Mouse (Mus musculus): ENCODE results near the gene Grm7.

Gene Grm7

DNA sequence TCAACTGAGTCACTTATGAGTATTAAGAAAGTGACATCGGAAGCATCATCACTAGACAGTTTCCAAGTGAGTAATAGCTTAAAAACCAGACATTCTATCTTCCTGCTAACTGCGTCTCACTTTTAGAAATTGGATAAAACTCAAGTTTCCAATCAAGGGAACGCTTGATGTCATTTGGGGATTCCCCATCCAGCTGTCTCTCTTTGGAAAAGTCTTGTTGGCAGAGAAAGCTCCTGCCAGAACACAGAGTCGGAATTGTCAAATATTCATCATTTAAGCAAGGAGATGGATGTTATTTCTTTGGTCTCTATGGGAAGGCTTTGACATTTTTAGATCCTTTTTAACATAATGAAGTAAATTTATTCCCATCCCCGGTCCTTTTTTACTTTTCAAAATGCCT lies 336.6 kb downstream of the Grm7 start:
- no peak for DNase-seq (ENCODE audit: low spot score)

DNA sequence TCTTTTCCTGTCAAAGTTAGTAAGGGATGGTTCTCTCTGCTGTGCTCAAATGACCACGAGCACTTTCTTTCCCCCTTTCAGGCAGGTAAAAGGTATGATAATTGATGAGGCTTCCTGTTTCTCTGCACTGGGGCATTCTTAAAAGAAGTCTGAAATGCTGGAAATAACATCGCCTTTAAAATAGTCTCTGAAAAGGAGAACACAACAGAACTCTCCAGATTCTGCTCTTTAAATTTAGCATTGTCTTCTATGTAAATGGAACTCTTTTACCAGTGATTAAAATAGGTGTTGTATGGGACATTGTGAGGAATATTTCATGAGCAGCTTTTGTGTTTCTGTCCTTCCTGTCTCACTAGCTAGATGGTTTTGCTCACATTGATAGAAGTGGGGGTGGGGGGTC lies 393.7 kb downstream of the Grm7 start:
- no peak for DNase-seq (ENCODE audit: low spot score)

DNA sequence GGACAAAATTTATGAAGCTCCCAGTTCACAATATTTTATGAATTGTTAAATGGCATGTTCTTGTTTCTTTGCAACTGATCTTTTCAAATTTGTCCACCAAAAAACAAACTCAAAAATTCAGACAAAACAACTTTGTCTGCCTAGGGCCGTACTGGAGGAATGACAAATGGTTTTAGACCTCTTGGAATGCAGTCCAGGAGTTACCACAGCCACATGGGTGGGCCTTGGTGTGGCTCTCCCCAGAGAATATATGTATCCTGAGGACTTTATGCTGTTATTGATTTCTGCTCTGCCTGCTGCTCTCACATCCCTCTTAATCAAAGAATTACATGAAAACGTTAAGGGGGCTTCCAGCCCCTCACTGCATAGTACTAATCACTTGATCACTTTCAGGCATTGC lies 400.5 kb downstream of the Grm7 start:
- DNase-seq (ENCODE audit: low spot score), result no peak

DNA sequence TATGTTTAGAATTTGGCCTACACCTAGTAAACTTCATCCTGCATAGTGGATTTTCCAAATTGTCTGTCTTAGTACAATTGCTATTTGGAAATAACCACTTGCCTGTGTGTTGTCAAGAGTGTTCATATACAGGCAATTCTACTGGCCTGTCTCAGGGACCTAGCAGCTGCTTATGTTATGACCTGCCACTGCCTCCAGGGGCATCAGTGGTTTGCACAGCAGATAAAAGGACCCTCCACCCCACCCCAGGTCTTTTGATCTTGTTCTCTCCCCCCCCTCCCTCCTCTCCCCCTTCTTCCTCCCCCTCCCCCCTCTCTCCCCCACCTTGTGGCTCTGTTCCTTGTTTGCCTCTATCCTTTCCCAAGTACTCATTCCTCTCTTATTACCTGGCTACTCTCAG lies 403.9 kb downstream of the Grm7 start:
- no peak for DNase-seq (ENCODE audit: low spot score)

DNA sequence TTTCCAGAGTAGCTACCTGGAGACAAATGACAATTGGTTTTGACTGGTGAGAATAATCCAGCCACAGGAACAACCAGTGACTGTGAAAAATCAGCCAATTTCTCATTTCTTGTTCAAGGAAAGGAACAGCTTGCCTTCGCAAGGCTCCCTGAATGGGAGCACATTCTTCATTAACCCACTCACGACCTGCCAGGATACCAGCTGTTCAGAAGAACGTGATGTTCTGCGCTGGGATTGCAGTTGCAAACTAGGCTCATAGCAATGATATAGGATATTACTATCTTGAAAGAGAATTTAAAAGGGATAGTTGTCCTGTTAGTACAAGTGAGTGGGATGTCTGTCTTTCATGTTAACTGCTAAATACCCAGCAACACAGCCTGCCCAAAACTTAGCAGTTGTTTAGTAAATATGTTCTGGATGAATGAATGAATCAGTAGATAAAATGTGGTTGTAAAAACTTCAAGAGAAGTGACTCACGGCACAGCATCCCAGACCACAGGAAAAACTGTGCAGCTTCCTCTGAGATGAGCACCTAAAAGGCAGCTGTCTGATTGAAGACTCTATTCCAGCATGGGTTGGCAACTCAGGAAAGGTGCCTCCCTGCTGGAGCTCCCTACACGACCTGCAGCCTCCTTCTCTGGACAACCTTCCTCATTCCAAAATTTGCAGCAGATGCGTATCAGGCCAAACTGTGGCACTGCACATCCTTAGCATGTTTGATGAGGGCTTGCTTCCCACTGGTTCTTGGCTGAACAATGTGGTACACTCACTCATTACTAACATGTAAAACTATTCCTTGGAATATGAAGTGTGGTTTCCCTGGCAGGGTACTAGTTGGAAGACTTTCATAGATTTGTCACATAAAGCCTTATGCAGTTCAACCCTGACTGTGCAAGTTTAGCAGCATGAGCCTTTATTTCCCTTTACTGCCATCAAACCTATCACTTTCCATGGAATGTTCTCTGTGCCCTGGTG lies 408.9 kb downstream of the Grm7 start:
- DNase-seq (ENCODE audit: low spot score), result no peak

DNA sequence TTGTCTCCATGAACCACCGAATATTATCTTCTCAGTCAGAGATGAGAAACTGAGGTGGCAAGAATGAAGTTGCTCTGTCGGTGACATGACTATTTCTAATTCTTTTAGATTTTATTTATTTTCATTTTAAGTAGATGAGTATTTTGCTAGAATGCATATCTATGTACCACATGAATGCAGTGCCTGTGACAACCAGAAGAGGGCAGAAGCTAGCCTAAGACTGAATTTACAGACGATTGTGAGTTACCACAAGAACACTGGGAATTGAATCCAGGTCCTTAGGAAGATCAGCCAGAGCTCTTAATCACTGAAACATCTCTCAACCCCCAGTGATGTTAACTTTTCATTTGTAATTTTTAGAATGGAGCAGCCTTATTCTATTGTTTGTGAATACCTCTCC lies 412.4 kb downstream of the Grm7 start:
- DNase-seq (ENCODE audit: low spot score), result no peak

DNA sequence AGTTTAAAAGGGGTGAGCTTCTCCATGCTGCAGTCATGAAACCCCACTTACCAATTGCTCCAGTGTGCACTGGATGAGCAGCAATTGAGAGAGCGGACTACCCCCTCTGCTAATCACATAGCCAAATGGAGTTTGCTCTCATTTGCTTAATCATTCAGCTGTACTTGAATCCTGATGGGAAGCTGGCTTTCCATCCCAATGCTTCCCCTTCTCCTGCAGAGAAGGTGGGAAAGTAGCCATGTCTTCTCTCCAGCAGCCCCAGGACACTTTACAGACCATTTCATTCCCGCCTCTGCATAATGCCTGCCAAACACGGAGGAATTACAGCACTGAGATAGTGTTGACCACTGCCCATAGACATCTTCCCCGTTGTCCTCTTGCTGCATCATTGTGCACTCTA lies 414.6 kb downstream of the Grm7 start:
- DNase-seq (ENCODE audit: low spot score), result no peak

DNA sequence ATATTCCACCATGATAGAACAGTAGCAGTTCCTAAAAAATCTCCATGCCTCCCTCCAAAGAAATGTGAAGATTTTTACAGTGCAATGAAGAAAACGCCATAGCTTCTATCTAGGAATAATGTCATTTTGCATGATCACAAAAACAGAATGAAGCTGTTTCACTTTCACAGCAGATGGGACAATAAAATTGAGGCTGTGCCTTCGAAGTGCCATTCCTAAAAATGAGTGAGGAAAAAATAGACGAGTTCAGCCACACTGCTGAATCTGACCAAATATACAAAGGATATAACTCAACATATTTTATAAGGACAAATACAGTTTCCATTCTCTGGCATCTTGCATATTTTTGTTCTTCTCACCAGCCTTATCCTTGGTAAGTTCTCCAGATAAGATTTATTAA lies 439.2 kb downstream of the Grm7 start:
- DNase-seq (ENCODE audit: low spot score), result no peak

DNA sequence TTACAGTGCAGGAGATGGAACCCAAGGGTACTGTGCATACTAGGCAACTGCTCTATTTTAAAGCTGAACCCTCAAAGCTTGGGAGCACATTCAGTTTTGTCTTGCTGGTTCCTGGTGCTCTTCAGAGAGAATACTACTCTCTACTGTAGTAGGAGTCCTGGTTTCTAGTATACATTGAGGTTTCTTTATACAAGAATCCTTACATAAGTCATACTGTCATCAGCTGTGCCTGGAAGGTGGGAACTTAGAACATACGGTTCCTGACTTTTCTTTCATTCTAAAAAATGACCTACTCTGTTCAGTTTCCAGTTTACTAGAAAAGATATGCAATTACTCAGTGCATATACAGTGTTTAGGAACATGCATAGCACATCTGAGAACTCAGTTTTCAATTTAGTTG lies 449.4 kb downstream of the Grm7 start:
- no peak for DNase-seq (ENCODE audit: low spot score)

DNA sequence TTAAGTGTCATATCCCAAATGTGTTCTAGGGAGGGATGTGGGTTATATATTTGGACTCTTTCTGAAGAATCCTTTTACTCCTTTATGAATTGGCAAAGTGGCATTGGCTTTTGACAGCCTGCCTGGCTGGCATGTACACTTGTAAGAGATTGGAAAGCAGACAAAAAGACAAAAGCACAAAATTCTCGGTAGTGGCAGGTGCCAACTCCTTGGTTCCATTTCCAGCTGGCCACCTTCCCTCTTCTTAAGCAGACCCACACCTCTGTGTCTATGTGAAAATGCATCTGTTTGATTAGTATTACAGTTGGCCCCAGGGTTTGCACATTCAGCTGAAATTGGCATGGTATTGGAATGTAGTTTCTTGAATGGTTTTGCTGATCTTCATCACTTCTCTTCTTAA lies 460.1 kb downstream of the Grm7 start:
- DNase-seq (ENCODE audit: low spot score), result no peak

DNA sequence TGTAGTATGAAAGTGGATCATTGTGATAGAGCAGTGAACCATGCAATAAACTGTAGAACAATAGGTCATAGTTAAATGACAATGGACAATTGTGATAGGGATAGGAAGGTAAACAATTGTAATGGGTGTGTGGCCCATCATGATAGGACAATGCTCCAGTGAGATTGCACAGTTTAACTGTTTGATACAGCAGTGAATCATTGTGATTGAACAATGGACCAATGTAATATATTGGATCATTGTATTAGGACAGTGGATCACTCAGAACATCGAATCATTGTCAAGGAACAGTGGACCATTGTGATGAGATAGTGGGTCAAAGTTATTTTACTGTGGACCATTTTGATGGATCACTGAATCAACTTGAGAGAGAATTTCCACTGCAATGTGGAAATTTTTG lies 515.7 kb downstream of the Grm7 start:
- DNase-seq (ENCODE audit: low spot score), result no peak

DNA sequence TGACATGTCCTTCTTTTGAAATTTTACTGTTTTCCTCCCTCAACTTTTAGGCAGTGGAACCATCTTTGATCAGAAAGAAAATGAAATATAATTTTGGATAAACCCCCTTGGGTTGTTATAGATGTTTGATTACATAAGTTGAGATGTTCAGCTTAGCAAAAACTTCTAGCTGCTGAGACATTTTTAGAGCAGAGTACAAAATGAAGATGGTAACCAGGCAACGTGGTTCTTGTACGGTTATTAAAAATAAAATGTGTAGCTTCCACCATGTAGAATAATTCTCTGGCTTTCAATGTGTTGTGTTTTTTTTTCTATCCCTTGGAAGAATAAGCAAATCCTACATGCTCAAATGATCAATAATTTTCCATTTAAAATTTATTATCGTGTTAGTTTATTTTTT lies 550.0 kb downstream of the Grm7 start:
- no peak for DNase-seq (ENCODE audit: low spot score)

DNA sequence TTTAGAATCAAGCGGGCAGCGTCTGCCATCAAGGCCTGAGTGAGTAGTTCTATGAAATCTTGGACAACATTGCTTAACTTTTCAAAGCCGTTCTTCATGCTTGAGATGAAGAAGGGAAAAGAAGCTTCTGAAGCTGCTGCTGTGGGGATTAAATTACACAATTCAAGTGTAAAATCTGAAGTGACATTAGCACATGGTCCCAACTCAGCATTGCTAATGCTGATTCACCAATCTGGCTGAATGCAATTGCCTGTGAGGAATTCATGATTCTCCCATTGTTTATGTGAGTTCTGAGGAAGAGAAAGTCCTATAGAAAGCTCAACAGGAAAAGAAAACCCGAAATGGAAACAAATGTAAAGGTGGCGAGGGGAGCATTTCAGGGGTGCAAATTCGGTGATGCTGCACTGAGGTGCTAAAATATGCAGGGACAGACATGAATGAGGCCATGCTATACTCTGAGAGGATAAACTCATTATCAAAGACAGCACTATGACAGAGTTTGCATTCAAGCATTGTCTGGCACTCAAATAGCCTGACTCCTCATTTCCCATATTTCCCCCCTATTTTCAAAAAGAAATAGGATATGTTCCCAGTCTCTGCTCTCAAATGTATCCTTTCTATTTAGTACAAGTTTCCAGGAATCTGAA lies 575.8 kb downstream of the Grm7 start:
- DNase-seq (ENCODE audit: low spot score), result no peak

DNA sequence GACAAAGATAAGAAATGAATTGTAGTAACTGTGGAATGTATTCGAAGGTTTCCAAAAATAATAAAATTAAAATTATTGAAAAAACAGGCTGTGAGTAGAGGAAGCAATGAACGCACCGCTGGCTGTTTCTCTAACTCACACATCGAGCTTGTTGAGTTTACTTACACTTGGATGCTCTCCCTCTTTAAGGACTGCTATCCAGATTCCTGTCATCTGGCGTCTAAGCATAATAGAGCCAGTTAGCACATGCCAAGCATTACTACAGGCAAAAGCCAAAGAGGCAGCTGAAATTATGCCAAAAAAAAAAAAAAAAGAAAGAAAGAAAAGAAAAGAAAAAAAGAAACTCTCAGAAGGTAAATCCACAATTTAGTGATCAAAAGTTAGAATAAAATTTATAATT lies 609.8 kb downstream of the Grm7 start:
- DNase-seq (ENCODE audit: low spot score), result no peak

DNA sequence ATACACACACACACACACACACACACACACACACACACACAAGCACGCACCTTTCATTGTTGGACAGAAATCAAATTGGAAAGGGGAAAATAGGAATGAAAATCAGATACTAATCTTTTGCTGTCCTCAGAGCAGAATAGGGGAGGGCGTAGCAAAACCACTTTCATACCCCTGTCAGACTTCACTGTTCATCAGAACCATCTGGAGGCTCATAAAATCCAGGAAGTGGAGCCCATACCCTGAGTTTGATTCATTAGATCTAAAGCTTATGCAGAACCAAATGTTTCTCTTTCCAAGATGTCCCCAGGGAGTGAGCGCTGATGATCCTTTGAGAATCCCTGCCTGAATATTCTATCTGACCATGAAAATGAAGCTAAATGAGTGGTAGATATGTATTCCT lies 611.6 kb downstream of the Grm7 start:
- DNase-seq (ENCODE audit: low spot score), result no peak

DNA sequence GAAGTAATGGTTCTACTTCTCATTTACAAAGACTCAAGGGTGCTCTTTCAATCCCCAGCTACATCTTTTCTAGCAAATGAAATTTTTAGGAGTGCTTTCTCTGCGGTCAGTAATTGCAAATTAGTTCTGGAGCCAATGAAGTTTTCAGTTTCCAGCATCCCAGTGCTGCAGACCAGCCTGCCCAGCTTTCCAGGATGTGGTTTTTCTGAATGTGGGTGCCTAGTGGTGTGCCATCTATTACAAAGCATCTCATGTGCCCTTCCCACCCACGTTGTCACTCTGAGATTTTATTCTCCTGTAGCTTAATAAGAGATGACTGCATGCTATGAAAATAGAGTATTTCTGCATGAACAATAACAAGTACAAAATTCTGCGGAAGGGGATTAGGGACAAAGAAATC lies 612.9 kb downstream of the Grm7 start:
- DNase-seq (ENCODE audit: low spot score), result no peak

DNA sequence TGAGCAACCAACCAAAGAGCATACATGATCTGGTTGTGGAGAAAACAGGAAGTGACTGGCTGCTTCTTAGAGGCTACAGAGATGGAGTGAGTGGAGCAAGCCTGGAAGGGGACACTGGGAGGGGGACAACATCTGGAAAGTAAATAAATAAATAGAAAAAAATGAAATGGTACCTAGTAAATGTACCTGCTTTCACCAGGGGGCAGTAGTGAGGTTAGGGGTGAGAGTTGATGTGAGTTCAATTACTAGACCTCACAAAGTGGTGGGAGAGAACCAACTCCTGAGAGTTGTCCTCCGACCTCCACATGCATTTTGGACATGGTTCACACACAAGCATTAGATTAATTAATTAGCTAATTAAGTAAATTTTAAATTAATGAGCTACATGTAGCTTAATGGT lies 615.8 kb downstream of the Grm7 start:
- DNase-seq (ENCODE audit: low spot score), result no peak

DNA sequence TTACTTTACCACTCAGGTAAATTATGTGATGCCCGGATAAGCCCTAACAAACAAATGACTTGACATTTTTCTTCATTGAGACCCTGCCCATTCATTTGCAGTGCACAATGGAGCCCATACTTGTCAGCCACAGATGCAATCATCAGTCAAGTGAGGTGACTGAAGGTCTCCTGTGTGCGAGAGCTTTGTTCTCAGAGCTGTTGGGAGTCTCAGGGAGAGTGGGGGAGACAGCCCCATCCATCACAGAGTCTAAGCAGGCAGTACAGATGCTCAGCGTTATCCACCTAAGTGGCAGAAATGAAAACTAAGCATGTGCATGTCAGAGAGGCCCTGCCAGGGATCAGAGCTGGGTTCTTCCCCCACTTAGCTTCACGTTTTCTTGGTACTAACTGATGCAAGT lies 631.3 kb downstream of the Grm7 start:
- peak; percentile 49 for DNase-seq (ENCODE audit: low spot score)

DNA sequence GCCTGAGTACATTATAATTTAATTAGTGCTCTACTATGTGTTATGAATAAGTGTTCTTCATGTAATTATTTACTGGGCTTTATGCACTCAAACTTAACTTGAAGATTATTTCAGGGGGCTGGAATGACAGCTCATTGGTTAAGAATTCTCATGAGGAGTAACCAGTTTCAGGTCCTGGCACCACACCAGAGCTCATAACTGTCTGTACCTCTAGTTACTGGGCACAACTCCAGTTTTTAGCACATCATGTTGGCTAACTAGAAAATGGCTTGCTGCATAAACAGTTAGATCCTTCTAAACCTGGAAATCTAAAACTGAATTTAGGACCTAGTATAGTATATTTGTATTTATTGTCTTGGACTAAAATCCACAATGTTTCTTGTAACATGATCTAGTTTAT lies 633.1 kb downstream of the Grm7 start:
- no peak for DNase-seq (ENCODE audit: low spot score)

DNA sequence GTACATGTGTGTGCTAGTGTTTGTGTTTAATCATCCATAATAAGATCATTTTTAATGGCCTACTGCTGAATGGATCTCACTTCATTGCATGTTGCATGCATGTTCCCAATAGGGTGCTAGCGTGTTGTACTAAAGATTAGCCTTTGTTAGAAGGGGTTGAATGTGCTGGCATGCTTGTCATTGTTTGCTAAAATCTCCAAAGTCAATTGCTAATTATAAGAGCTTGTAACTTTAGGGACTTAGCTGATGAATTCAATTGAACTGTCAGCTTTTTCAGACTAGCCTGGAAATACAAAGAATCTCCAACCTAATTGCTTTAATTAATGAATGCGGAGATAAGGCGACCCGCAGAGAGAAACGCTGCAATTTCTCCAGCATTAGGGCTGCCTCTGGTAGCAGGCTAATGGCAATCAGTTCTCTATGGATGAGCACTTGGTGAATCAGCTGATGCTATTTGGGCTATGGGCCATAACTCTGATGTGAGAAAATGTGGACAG lies 648.2 kb downstream of the Grm7 start:
- no peak for DNase-seq (ENCODE audit: low spot score)

DNA sequence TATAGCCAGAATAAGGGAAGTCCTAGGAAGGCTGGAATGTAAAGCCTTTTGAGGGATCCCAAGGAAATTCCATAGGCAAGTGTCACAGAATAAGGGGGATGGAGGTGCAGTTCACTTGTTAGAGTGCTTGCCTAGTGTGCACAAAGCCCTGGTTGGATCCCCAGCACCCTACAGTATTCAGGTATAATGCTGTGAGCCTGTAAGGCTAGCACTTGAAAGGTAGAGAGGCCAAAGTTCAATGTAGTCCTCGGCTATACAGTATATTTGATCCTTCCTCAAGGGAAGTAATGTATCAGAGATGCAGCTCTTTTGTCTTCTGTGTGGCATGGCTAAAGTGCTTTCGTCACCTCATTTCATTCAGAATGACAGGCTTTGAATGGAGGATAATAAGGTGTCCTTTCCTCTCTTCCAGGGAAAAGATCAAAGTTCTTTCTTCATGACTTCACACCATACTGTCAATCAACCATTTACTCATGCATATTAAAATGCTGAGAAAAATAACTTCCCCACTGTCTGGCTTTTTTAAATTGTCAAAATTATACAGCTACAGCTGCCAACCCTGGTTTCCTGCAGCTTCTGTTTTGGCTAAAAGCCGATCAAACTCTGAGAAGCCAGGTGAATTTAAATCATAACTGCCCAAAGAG lies 658.7 kb downstream of the Grm7 start:
- no peak for DNase-seq (ENCODE audit: low spot score)

DNA sequence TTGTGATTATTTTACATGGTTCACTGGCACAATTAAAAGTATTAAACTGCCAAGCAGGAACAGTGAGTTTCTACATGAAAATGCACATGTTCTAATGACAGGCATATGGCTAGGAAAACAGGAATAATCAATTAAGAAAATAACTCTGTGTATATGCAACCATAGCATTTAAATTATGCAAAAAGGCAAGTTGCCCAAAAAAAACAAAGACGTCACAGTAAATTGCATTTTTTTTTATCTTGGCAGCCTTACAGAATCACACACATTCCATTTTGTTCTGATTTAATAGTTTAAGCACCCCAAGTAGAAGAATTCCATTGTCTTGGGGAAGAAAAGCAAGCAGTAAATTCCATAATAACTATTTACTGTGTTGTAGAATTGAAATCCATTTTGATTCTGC lies 716.3 kb downstream of the Grm7 start:
- no peak for DNase-seq (ENCODE audit: low spot score)

DNA sequence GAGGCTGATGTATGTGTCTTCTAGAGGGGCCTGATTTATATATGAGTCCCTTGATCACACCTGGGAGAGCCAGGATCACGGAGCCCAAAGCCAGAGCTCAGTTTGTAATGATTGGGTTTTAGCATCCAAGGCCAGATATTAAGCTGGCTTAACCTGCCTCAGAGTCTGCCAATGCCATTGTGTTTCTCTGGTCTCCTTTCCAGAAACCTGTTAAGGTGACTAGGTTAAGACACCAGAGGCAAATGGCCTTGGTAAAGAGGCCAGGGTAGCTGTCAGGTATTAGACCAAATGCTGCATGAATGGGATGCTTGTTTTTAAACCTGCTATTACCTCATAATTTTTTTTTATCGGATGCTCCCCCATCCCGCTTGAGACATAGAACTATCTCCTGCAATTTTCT lies 722.7 kb downstream of the Grm7 start:
- DNase-seq (ENCODE audit: low spot score), result no peak
